Mouse (Mus musculus) megakaryocyte, embryonic 14.5 days (primary cell): ENCODE measurements at regions not wholly inside any gene's neighbourhood (a gene's known extent, or its start where the extent isn't known, plus 50 kb on each side); places are given as distances from the start of the nearest gene placed in this dataset.

Source experiments
- H3K27me3 ChIP-seq: replicated peaks from 2 replicates; pipeline ENCODE3; 2012; ENCODE audit warnings: inconsistent platforms
- H3K36me3 ChIP-seq: replicated peaks from 2 replicates; pipeline ENCODE3; 2012; ENCODE audit warnings: low read length, inconsistent platforms, mixed read lengths
- H3K4me1 ChIP-seq: 2 replicates; pipeline ENCODE4 v1.6.1; 2012; ENCODE audit warnings: inconsistent platforms
- H3K4me3 ChIP-seq: replicated peaks from 2 replicates; pipeline ENCODE3; 2012; ENCODE audit warnings: moderate library complexity, mild to moderate bottlenecking, inconsistent platforms
- H3K9me3 ChIP-seq: 2 replicates; pipeline ENCODE4 v1.6.1; 2012; ENCODE audit warnings: inconsistent platforms
- FLI1 ChIP-seq: IDR thresholded peaks from 2 replicates; pipeline ENCODE4 v1.6.1; 2012; ENCODE audit warnings: low read length, inconsistent platforms, mixed read lengths
- GATA1 ChIP-seq: IDR thresholded peaks from 3 replicates; pipeline ENCODE4 v1.6.1; 2012; ENCODE audit warnings: mixed read lengths, low read length, inconsistent platforms, borderline replicate concordance

GRCm38 (mm10) chr6:94845821-94846220 lies 145.9 kb upstream of the Lrig1 start:
- H3K27me3 ChIP-seq = peaks cover 4% of the 10 kb centered on the region
- H3K9me3 ChIP-seq = peaks cover 10% of the 10 kb centered on the region; the same call in 1 of the 2 replicates
- no peaks in the 10 kb centered on the region for H3K36me3 ChIP-seq
- no peaks in the 10 kb centered on the region for H3K4me1 ChIP-seq
- no peak for TF ChIP-seq GATA1
- TF ChIP-seq FLI1 = no peak
- H3K4me3 ChIP-seq = no peak overlapping the region

GRCm38 (mm10) chr6:94842856-94843255 lies 142.9 kb upstream of the Lrig1 start:
- TF ChIP-seq FLI1 = no peak
- no peak for TF ChIP-seq GATA1
- Histone ChIP-seq H3K4me3 (no peak overlapping the region), H3K27me3 (no peaks in the 10 kb centered on the region), H3K9me3 (peaks cover 10% of the 10 kb centered on the region; the same call in 1 of the 2 replicates), H3K4me1 (no peaks in the 10 kb centered on the region), H3K36me3 (no peaks in the 10 kb centered on the region)

- TF ChIP-seq FLI1 = no peak
- H3K9me3 ChIP-seq = peaks cover 7% of the 10 kb centered on the region; the same call in 1 of the 2 replicates
- H3K4me3 ChIP-seq = no peak overlapping the region
- H3K36me3 ChIP-seq = no peaks in the 10 kb centered on the region
- no peaks in the 10 kb centered on the region for H3K27me3 ChIP-seq
- H3K4me1 ChIP-seq = no peaks in the 10 kb centered on the region
Measured at GRCm38 (mm10) chr6:94841881-94842280, 141.9 kb upstream of the Lrig1 start.

GRCm38 (mm10) chr6:94835742-94836141 lies 135.8 kb upstream of the Lrig1 start:
- TF ChIP-seq FLI1 (no peak), GATA1 (no peak)

GRCm38 (mm10) chr6:94834551-94834950 lies 134.6 kb upstream of the Lrig1 start:
- TF ChIP-seq FLI1 (no peak), GATA1 (no peak)
- no peak overlapping the region for H3K4me3 ChIP-seq
- H3K4me1 ChIP-seq = no peaks in the 10 kb centered on the region
- H3K36me3 ChIP-seq = no peaks in the 10 kb centered on the region
- H3K27me3 ChIP-seq = peaks cover 5% of the 10 kb centered on the region
- peaks cover 9% of the 10 kb centered on the region; the same call in 1 of the 2 replicates for H3K9me3 ChIP-seq

More at GRCm38 (mm10) chr6:94835742-94836141, 135.8 kb upstream of the Lrig1 start:
- Histone ChIP-seq H3K36me3 (no peaks in the 10 kb centered on the region), H3K9me3 (peaks cover 9% of the 10 kb centered on the region; the same call in 1 of the 2 replicates), H3K4me1 (no peaks in the 10 kb centered on the region), H3K27me3 (peaks cover 2% of the 10 kb centered on the region), H3K4me3 (no peak overlapping the region)

- TF ChIP-seq FLI1 = no peak
- TF ChIP-seq GATA1 = no peak
- Histone ChIP-seq H3K4me3 (no peak overlapping the region), H3K36me3 (no peaks in the 10 kb centered on the region), H3K27me3 (peaks cover 5% of the 10 kb centered on the region), H3K9me3 (peaks cover 9% of the 10 kb centered on the region; the same call in 1 of the 2 replicates), H3K4me1 (no peaks in the 10 kb centered on the region)
Measured at GRCm38 (mm10) chr6:94830801-94831200, 130.8 kb upstream of the Lrig1 start.

GRCm38 (mm10) chr6:94829246-94829645 lies 129.3 kb upstream of the Lrig1 start:
- Histone ChIP-seq H3K4me3 (no peak overlapping the region), H3K36me3 (no peaks in the 10 kb centered on the region), H3K27me3 (peaks cover 3% of the 10 kb centered on the region), H3K9me3 (peaks cover 6% of the 10 kb centered on the region; the same call in 1 of the 2 replicates), H3K4me1 (no peaks in the 10 kb centered on the region)
- TF ChIP-seq GATA1 (no peak), FLI1 (no peak)

GRCm38 (mm10) chr6:94826656-94827055 lies 126.7 kb upstream of the Lrig1 start:
- no peak overlapping the region for H3K4me3 ChIP-seq
- no peaks in the 10 kb centered on the region for H3K36me3 ChIP-seq
- no peaks in the 10 kb centered on the region for H3K4me1 ChIP-seq
- H3K9me3 ChIP-seq = no peaks in the 10 kb centered on the region
- no peak for TF ChIP-seq GATA1
- TF ChIP-seq FLI1 = no peak
- peaks cover 5% of the 10 kb centered on the region for H3K27me3 ChIP-seq

- Histone ChIP-seq H3K36me3 (no peaks in the 10 kb centered on the region), H3K4me3 (no peak overlapping the region), H3K9me3 (peaks cover 12% of the 10 kb centered on the region), H3K27me3 (peaks cover 6% of the 10 kb centered on the region), H3K4me1 (no peaks in the 10 kb centered on the region)
- no peak for TF ChIP-seq FLI1
- TF ChIP-seq GATA1 = no peak
Measured at GRCm38 (mm10) chr6:94818220-94818619, 118.3 kb upstream of the Lrig1 start.

- Histone ChIP-seq H3K4me3 (no peak overlapping the region), H3K9me3 (peaks cover 12% of the 10 kb centered on the region), H3K27me3 (peaks cover 6% of the 10 kb centered on the region), H3K36me3 (no peaks in the 10 kb centered on the region), H3K4me1 (no peaks in the 10 kb centered on the region)
- no peak for TF ChIP-seq GATA1
- TF ChIP-seq FLI1 = no peak
Measured at GRCm38 (mm10) chr6:94816161-94816560, 116.2 kb upstream of the Lrig1 start.

- H3K4me1 ChIP-seq = no peaks in the 10 kb centered on the region
- no peaks in the 10 kb centered on the region for H3K36me3 ChIP-seq
- H3K9me3 ChIP-seq = peaks cover 7% of the 10 kb centered on the region
- no peak overlapping the region for H3K4me3 ChIP-seq
- TF ChIP-seq GATA1 (no peak), FLI1 (no peak)
- H3K27me3 ChIP-seq = peaks cover 6% of the 10 kb centered on the region
Measured at GRCm38 (mm10) chr6:94814711-94815110, 114.8 kb upstream of the Lrig1 start.
